ENCODE assay signal across 8 mouse cellular contexts in genomic region chr4:127020411-127021150, GRCm38 (mm10). TPM values are rescaled to one million over a fixed set of nuclear protein-coding genes. Genes with fewer than 3 reads are reported as not detected.
DNase-seq lines count a peak whose midpoint lies in the region; ATAC-seq and TF ChIP-seq lines count a peak whose summit lies in the region.

No protein-coding gene starts in this region.

- no peaks in the 10 kb centered on the region for H3K27me3 ChIP-seq in testis, adult 2 months (ENCODE audit: control insufficient read depth, insufficient read depth, low read length)
- H3K27me3 ChIP-seq in liver, embryonic 13.5 days = no peaks in the 10 kb centered on the region

- H3K27ac ChIP-seq in testis, adult 2 months (ENCODE audit: control insufficient read depth, insufficient read depth, low read depth, low read length) = peak overlapping the region; percentile 36; the same call in 1 of the 2 replicates
- peak overlapping the region; percentile 70 for H3K27ac ChIP-seq in liver, embryonic 13.5 days

- H3K36me3 ChIP-seq in testis, adult 2 months (ENCODE audit: control insufficient read depth, insufficient read depth, low read length) = peaks cover 8% of the 10 kb centered on the region
- H3K36me3 ChIP-seq in liver, embryonic 13.5 days = peaks cover 32% of the 10 kb centered on the region

- no peaks in the 10 kb centered on the region for H3K9me3 ChIP-seq in liver, embryonic 13.5 days (replicated peaks)

- peak; percentile 17 for DNase-seq in embryo, embryonic 10 days (ENCODE audit: low spot score)
- no peak for DNase-seq in embryo, embryonic 9.5 days (ENCODE audit: extremely low spot score)
- DNase-seq in testis, postnatal 10 days (ENCODE audit: low spot score) = no peak
- DNase-seq in liver, embryonic 13.5 days = no peak
- no peak for DNase-seq in retina, postnatal 1 day
- no peak for DNase-seq in frontal cortex, postnatal 36 days (ENCODE audit: low spot score in 2 of 2)

- WGBS in liver, embryonic 13.5 days (ENCODE audit: insufficient replicate concordance) = 8% methylated on average over 13 of the region's 13 CpGs

- TF ChIP-seq CTCF in testis, adult 2 months (IDR thresholded peaks at IDR 0.05; ENCODE audit: control insufficient read depth, insufficient read depth, insufficient replicate concordance, low read depth, low read length) = no peak

- H3K4me3 ChIP-seq in testis, adult 2 months (ENCODE audit: control insufficient read depth, low read depth, low read length) = peak overlapping the region; percentile 68; the same call in 1 of the 2 replicates
- H3K4me3 ChIP-seq in liver, embryonic 13.5 days (replicated peaks) = peak overlapping the region; percentile 49

- peaks cover 2% of the 10 kb centered on the region; the same call in 1 of the 2 replicates for H3K4me1 ChIP-seq in testis, adult 2 months (ENCODE audit: control insufficient read depth, insufficient read depth, low read length)
- H3K4me1 ChIP-seq in liver, embryonic 13.5 days (replicated peaks) = peaks cover 40% of the 10 kb centered on the region

- H3K4me2 ChIP-seq in liver, embryonic 13.5 days = peak overlapping the region; percentile 65

- no peak for ATAC-seq in liver, embryonic 13.5 days (ENCODE audit: low read depth)
- ATAC-seq in cerebellum, adult (ENCODE audit: insufficient number of reproducible peaks, low FRiP score, low TSS enrichment) = no peak

- no peak for TF ChIP-seq POLR2A in testis, adult 2 months (IDR thresholded peaks at IDR 0.05; ENCODE audit: control insufficient read depth, low read depth, low read length)

- H3K9ac ChIP-seq in liver, embryonic 13.5 days = peak overlapping the region; percentile 57

RNA-seq across cellular contexts. Expression of gene Sfpq, which starts 0.5 kb away (rescaled TPM):
- 20.6 and 24.5 TPM in 2 replicates for polyA plus RNA-seq in testis, adult 2 months (2012; rRNA removed)
- 35.2 and 39.2 TPM in 2 replicates for polyA plus RNA-seq in liver, embryonic 13.5 days (2015; fragmentation: Nextera tagmentation; extraction: Ambion mirVana)

RNA-seq across cellular contexts. Expression of gene Zmym1, which starts 40.4 kb away (rescaled TPM):
- polyA plus RNA-seq in testis, adult 2 months (2012; rRNA removed) = 2.1 and 2.8 TPM in 2 replicates
- 10.4 and 14.6 TPM in 2 replicates for polyA plus RNA-seq in liver, embryonic 13.5 days (2015; fragmentation: Nextera tagmentation; extraction: Ambion mirVana)

RNA-seq across cellular contexts. Expression of gene Zmym4, which starts 52.6 kb away (rescaled TPM):
- 17.1 and 17.3 TPM in 2 replicates for polyA plus RNA-seq in testis, adult 2 months (2012; rRNA removed)
- polyA plus RNA-seq in liver, embryonic 13.5 days (2015; fragmentation: Nextera tagmentation; extraction: Ambion mirVana) = 4.0 and 4.4 TPM in 2 replicates

RNA-seq across cellular contexts. Expression of gene Zmym6, which starts 56.6 kb away (rescaled TPM):
- polyA plus RNA-seq in testis, adult 2 months (2012; rRNA removed) = 9.7 and 12.9 TPM in 2 replicates
- 3.4 and 5.0 TPM in 2 replicates for polyA plus RNA-seq in liver, embryonic 13.5 days (2015; fragmentation: Nextera tagmentation; extraction: Ambion mirVana)
